Mouse (Mus musculus) liver, postnatal 0 days (tissue): ENCODE results near the gene Cdk12.

ENCODE experiments used
- CTCF ChIP-seq: sonication (generic); IDR thresholded peaks from 2 replicates; pipeline ENCODE4 v1.5.1; 2016; ENCODE audit warnings: antibody characterized with exemption, low read depth
- EP300 ChIP-seq: IDR thresholded peaks from 2 replicates; pipeline ENCODE4 v1.6.1; 2016; ENCODE audit warnings: antibody characterized with exemption, low read depth, mild to moderate bottlenecking

- TF ChIP-seq CTCF (no peak), EP300 (no peak)
These were observed 85.1 kb downstream of the Cdk12 start for GRCm38 (mm10) chr11:98287961-98288360.
